Mouse (Mus musculus) retina, adult 2 months (tissue): ENCODE measurements around the gene Ube2v1.
"Not testable (repeated sequence)": the region's sequence is repeated elsewhere in the genome, so short reads cannot be mapped to it uniquely, and the experiment has no call there.

ENCODE experiments used
- DNase-seq: peaks from one replicate; pipeline ENCODE4 v3.0.0-alpha.2; 2012; ENCODE audit warnings: low read depth, low spot score

The Ube2v1 gene

DNA sequence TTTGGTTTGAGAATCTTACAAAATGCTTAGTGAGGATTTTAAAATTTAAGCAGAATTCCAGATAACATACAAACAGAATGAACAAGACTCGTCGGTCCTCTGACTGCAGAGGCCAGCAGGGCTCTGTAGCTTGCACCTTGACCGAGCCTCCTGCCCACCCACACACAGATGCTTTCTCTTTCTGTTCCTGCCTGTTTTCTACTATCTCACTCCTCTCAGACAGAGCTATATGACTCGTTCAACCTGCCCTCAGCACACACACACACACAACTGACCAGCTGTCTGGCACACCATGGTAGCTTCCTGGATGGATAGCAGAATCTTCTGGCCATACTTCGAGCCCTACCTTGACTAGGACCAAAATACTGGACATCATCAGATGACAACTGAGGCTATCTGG lies 8.9 kb downstream of the Ube2v1 start:
- DNase-seq: no peak

DNA sequence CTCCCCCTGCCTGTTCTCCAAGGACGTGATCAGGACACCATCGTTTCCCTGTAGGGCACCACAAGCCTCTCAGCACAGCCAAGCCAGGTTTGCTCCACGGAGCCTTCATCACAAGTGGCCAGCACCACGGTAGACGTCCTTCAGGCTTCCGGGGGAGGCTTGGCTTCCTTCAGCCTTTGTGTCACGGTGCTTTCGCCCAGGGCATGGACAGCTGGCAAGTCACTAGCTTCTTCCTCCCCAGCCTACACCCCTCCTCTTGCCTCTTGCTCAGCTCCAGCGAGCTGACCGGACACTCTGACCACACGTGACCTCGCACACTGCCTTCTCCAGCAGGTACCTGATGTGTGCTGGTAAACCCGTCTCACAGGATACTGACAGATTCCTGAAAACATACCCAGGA lies 9.5 kb downstream of the Ube2v1 start:
- DNase-seq: no peak

DNA sequence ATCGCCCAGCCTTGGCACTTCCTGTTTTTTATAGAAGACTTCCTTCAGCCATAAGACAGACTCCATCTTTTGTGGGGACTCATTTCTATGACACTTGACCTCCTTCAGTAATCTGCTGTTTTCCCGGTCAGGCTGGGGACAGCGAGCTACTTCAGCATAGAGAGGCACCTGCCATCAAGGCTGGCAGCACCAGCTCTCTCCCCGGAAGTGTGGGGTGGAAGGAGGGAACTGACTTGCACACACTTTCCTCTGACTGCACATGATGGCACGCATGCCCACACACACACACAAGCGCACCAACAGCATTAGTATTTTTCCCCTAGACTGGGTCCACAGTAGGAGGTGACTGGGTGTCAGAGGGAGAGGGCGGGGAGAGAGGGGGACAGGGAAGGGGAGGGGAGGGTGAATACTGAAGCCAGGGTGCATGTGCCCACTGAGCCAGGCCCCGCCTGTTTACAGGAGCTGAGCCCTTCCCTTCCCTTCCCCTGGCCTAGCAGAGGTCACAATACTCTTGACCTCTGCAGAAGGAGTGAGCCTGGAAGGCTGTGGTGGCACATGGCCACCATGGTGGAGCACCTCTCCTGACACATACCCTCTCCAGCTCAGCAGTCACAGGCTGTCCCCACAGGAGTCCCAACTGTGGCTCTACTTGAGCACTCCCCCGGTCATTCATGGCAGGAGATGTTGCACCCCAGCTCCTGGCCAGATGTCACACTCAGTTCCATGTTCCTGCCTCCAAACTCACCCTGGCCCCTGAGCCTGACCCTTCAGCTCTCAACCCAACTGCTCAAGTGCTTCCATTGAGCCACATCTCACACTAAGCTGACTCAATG lies 10.4 kb downstream of the Ube2v1 start:
- no peak for DNase-seq

DNA sequence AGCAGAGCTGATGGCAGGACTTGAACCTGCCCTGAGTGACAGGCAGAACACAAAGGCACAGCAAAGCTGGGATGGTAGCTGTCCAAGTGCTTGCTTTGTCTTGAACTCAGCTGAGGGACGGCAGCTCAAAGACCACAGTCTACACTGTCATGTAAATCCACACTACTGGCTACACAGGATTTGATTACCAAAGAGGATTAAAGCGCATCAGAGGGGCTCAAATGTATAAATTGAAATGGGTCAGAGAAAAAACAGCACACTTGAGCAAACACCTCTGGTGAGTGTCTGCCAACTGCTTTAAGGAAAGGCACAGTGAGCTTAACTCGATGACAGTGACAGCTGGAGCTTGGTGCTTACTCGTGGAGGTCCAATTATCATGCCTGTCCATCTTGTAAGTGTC lies 14.4 kb downstream of the Ube2v1 start:
- peak; percentile 32 for DNase-seq

DNA sequence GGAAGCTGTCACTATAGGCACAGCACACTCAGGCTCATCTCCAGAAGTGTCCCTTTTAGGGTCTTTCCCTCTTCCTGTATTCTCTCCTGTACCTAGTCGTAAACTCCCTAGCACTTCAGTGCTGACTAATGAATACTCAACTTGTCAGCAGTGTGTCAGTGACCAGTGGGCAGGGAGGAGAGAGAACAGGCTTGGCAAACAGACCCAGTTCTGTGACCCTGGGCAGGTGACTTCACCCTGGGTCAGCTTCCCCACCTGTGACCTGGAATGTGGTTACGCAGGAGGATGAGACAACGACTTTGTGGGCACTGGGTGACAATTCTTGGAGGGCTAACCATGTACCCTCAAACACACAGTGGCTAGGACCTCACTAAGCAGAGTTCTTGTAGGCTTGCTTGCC lies 14.9 kb downstream of the Ube2v1 start:
- DNase-seq: no peak

DNA sequence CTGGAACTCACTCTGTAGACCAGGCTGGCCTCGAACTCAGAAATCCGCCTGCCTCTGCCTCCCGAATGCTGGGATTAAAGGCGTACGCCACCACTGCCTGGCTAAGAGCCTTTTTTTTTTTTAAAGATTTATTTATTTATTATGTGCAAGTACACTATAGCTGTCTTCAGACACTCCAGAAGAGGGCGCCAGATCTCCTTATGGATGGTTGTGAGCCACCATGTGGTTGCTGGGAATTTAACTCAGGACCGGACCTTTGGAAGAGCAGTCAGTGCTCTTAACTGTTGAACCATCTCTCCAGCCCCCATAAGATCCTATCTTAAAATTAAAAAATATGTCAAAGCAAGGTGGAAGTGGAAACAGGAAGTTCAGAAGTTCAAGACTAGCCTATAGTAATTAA lies 18.6 kb downstream of the Ube2v1 start:
- not testable (repeated sequence) for DNase-seq

DNA sequence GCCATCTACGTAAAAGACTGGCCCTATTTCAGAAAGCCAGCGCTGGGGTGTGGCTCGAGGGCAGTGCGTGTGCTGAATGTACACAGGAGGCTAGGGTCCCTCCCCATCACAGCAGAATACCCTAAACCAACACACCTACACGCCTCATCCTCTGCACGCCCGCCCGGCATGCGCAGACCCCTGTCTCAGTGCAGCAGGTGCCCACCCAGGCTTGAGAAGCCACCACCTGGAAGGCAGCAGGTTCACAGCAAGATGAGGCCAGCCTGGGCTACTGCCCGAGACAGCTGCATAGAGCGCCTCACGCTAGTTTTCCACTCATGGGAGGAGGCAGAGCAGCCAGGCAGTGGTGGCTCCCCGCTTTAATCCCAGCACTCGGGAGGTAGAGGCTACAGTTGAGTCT lies 19.8 kb downstream of the Ube2v1 start:
- DNase-seq: no peak

DNA sequence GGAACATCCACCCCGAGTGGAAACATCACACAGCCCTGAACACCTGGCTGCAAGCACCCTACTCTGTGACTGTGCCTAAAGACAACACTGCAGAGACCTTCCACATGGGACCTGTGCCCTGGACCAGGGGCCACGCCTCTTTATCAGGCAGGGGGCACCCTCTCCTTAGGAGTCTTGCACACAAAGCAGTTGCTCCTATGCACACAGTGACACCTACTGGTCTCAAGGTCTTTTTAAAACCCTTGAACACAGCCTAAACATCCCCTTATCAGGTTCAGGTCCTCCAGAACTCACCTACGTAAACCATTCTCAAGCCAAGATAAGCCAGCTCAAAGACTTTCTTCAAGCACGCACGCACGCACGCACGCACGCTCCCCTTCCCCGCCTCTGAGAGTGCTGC lies 20.6 kb downstream of the Ube2v1 start:
- DNase-seq: no peak

DNA sequence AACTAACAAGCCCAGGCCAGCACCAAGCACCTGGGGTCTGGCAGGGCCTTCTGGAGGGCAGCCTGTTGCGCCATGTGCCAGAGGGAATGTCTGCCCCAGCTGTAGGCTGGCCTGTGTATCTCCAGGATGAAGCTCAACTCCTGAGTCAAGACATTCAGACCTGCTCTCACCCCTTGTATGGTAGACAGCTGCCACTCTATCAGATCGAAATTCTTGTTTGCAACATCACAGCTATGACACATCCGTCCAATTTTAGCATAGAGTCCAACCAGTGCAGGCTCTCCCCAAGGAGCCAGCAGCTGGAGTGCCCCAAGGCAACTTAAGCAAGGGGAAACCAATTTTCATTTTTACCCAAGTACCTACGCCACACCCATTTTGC lies 25.2 kb downstream of the Ube2v1 start:
- no peak for DNase-seq

DNA sequence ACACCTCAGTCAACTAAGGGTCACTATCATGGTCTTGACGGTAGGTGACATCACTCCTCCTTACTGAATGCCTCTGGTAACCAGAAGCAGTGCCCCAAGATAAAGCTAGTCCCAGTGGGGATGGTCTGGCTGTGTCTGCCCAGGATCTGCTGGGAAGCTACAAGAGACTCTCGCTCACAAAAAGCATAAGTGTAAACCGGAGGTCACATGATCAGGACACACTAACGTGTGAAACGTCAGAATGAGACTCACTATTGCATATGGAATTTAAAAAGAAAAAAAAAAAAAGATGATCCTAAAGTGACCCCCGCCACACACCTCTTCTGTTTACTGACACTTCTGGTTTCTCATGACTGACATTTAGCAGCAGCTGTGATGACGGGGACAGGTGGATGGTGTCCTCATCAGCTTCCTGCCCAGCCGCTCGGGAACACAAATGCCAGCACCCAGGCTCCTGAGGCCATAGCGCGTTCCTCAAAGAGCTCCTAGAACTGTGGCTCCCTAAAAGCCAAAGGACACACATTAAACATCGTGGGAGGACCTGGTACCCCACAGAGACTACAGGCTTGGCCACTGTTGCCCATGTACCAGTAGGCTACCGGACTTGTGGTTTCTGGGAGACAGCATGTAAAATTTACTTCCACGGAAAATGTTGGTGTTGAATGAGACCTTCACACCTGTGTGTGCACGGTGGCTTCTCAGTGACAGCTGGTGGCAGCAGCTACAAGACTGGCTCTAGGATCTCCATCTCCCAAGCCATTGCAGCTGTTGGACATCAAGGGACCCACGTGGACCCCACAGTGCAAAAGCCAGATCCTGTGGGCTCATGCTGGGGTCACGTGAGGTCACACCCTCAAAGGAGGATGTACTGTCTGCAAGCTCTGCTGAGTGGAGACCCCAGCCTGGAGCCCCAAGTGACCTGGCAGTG lies 25.8 kb downstream of the Ube2v1 start:
- no peak for DNase-seq

DNA sequence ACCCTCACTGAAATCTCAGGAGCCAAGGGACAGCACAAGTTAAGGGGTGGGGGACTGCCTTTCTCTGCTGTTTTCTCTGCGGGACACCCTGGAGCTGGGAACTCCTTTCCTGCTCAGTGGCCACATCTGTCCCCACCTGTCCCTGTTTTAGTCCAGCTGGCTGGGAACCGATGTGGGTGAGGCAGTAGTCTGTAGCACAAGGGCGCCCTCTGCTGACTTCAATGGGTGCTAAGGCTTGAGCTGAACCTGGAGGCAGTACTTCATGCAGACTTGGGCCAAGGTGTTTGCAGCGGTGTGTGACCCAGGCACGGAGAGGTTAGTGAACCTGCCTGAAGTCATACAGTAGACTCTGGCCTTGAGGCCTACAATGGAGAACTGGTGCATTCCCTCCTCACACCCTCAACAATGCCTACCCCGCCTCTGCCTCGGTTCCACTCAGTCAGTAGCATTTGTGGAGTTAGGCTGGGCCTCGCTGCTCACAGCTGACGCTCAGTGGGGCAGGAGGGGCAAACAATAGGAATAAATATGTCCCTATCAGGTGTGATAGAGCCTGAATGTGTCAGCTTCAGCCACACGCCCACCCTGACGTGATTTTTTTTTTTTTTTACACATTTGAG lies 26.6 kb downstream of the Ube2v1 start:
- DNase-seq: peak; percentile 58

DNA sequence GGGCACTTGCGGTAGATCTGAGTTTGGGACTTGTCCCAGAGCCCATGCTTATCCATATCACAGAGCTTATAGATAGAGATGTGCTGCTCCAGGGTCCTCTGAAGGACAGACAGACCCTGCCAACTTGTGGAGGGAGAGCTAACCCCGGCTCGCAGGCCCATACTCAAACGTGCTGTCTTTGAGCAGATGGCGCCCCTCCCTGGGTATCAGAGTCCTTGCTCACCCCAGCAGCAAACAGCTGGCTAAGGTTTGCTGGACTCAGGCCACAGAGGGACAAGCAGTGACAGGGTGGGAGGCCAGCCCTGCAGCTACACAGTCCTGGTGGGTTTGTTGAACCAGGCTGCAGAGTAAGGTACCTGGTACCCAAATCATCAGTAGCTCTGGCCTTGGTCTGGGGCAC lies 28.9 kb downstream of the Ube2v1 start:
- no peak for DNase-seq

DNA sequence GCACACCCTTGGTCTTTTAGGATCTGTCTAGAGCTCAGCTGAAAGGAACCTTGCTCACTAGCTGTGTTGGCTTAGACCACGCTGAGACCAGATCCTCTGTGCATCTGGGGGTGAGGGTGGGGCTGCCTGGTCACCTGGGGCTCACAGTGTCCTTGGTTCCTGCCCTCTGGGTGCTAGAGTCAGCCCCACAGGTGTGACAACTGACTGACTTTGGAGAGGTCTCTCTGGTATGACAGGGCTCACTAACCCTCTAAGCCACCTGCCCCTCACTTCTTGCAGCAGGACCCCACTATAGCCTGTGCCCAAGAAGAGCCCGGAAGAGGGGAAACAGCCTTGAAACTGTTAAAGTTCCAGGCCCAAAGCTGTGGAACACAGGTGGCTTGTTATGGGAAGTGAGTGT lies 29.5 kb downstream of the Ube2v1 start:
- DNase-seq: no peak

DNA sequence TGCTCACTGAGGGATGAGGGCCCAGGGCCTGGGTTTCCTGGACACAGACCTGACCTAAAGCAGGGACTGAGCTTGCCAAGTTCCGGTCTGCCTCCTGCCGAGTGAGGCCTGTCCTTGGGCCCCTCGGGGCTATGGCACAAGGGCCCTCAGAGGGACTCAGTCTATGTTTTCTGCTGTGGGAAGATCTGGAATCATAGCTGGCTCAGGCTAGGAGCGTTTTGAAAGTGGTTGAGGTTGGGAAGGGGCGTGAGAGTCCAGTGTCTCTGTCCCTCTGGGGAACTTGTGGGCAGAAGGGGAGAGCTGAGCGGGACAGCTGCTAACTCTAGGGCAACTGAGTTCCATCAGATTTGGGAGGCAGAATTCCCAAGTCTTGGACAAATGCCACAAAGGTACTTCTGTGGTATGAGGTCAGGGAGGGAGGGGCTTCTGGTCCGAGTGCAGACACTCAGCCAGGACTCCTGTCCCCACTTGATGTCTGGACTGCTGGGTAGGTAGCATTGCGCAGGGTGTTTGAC lies 31.4 kb downstream of the Ube2v1 start:
- no peak for DNase-seq

DNA sequence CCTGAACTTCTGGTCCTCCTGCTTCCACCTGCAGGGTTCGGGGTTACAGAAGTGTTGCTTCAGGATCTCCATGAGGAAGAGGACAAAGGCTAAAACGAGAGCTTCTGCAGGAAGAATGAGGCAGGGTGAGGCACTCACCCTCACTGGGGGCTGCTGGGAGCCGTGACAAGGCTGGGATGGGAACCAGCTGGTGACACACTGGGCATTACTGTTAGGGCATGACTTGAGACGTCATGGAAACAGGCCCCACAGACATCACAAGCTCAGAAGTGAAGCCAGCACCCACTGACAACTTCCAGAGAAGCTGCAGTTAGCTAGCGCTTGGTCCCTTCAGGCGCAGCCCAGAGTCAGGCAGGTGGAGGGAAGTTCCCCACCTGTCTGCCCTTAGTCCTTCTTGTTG lies 32.0 kb downstream of the Ube2v1 start:
- DNase-seq: no peak

DNA sequence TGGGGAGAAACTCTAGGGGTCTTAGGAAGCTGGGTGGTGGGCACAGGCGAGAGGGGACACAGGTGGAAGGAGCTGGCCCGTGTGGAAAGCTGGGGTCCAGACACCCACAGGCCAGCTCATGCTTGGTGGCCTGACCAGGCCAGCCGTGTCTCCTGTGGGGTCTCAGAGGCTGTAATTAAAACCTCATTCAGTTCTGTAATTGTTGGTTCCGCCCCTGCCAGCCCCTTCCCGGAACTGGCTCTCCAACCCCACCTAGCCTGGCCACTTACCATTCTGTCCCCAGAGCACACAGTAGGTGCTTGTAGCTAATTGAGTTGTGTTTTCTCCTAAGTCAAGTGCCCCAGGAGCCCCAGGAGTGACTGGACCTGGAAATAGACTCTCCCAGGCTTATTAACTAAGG lies 32.7 kb downstream of the Ube2v1 start:
- no peak for DNase-seq

DNA sequence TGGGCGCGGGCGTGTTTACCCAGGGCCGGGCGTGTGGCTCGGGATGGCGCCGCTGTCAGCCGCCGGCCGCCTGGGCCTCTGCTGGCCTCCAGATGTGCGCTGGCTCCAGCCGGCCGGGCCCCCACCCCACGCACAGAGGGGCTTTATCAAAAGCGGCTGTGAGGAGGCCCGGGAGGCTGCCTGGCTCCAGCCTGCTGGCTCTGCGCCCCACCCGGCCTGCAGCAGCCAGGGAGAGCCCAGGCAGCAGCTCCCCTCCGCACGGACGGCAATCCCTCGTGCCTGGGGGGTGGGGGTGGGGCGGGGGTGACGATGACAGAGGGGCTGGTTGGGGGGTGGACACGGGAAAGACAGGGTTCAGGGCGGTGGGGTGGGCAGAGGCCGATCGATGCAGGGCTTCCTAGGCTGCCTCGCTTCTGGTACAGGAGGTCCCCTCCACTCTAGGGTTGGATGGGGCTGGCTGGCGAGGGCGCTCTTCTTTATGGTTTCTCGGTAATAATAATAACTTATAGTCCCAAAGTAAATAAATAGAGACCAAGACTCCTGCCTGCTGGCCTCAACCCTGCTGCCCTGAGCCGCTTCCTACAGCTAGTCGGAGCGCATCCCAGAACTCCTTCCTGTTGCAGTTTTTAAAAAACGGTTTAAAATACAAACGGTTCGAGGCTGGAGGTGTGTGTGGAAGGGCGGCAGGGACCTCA lies 34.3 kb downstream of the Ube2v1 start:
- DNase-seq: no peak

DNA sequence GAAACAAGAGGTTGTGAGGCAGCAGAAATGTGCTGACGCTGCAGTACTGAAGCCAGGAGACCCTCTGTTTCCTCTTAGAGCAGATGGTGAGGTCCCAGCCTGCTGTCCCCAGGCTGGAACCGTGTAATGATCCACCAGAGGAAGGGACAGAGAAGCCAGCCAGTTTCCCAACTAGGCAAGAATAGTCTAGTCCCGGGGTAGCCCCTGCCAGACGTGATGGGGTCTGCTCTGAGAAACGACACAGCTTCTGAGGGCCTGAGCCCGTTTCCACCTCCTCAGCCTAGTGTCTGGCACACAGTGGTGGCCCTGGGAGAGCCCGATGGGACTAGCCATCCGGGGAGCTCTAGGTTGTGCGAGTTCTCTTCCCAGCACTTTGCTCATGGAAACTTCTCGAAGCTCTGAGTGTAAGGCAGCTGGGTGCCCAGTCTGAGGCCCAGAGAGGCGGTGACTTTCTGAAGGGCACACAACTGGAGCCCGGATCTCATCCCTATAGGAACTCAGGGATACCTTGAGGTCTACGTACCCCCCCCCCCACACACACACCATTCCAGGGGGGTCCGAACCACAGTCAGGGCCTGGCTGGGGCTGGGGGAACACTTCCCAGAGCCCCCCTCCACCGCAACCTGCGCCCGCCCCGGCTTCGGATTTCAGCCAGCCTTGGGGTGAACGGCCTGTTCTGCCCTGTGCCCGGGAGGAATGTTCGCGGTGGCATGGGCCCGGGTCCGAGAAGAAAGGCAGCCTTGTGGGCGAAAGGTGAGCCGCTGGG lies 35.0 kb downstream of the Ube2v1 start:
- no peak for DNase-seq

DNA sequence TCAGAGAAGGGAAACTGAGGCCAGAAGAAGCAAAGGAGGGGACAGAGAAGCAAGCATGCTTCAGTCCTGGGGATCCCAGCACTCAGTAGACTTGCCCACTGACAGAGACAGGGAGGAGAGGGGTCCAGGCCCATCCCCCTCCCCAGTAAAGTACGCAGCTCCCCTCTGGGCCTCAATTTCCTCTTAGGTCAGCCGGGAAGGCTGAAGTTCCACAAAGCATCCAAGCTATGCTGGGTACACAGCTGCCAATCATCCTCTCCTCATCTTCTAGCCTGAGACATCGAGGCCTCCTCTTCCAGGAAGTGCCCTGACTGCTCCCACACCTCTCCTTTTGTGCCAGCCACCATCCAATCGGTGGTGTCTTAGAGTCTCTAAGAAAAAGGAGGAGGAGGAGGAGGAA lies 35.6 kb downstream of the Ube2v1 start:
- no peak for DNase-seq

DNA sequence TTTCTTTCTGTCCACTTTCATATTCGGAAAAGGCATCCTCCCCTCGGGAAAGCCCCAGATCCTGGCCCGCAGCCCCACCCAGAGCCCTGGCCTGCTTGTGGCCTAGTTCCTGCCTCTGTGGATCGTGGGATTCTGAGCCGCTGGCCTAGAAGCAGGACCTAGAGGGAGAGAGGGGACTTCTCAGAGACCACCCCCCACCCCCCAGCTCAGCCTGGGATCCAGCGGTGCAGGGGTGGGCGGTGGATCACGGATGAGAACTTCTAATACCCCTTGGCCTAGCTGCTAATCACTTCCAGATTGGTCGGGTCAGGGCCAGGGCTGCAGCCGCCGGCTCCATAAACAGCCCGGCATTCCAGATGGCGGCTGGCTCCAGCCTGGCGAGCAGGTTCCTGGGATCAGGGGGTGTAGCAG lies 36.1 kb downstream of the Ube2v1 start:
- no peak for DNase-seq

DNA sequence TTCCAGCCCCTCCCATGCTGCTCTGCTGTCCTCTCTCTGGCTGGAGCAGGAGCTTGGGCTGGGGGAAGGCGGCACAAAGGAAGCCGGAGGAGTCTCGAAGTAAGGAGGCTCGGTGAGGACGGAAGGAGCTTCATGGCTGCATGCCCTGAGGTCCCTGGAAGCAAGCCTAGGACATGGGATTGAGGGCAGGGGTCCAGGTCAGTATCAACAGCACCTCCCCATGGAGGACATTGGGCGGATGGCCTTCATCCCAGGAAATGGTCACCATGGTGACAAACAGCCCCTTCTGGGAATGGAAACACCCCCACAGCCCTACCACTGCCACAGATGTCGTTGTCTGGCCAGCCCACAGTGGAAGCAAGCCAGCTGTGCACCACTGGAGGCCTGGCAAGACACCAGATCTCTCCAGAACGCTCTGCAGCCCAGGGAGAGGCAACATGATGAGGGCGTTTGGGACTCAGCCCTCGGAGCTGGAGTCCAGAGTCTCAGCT lies 37.4 kb downstream of the Ube2v1 start:
- no peak for DNase-seq
